9 mouse cellular contexts compared by ENCODE assay signal in genomic region chr7:48137216-48138077, GRCm38 (mm10). TPM values are rescaled to one million over a fixed set of nuclear protein-coding genes. Genes with fewer than 3 reads are reported as not detected.
DNase-seq lines count a peak whose midpoint lies in the region; ATAC-seq and TF ChIP-seq lines count a peak whose summit lies in the region.
"Had no signal": no experiment of that assay in that cellular context is flagged by ENCODE, and none has a peak within 500 bp of the region (broad histone marks: within the 10 kb centered on the region; RNA-seq: fewer than 3 reads in every experiment).

No protein-coding gene starts in this region.

- H3K79me2 ChIP-seq in myocyte (ENCODE audit: control insufficient read depth, insufficient read depth), result no peaks in the 10 kb centered on the region

- WGBS in heart, embryonic 16.5 days, result 2% methylated on average over 42 of the region's 52 CpGs
- WGBS in limb, embryonic 15.5 days, result 2% methylated on average over 52 of the region's 52 CpGs

- no peak for TF ChIP-seq POLR2A in myocyte (IDR thresholded peaks at IDR 0.05; ENCODE audit: insufficient read length, low read depth)

- intact Hi-C loops in gastrocnemius, postnatal 14 days (cut with DNase I; ENCODE audit: low total_unique reads), result no loop called here

- H3K36me3 ChIP-seq in heart, embryonic 16.5 days (ENCODE audit: control insufficient read depth, insufficient read depth), result no peaks in the 10 kb centered on the region
- H3K36me3 ChIP-seq in limb, embryonic 15.5 days, result no peaks in the 10 kb centered on the region
- no peaks in the 10 kb centered on the region for H3K36me3 ChIP-seq in myocyte (ENCODE audit: control insufficient read depth, insufficient read depth)

- 0 out of 2 replicates have a peak, but pooled peaks cover 2% of the 10 kb centered on the region for H3K9me3 ChIP-seq in heart, embryonic 16.5 days (replicated peaks; ENCODE audit: control insufficient read depth, low read length)
- H3K9me3 ChIP-seq in limb, embryonic 15.5 days, result no peaks in the 10 kb centered on the region

- H3K27ac ChIP-seq in heart, embryonic 16.5 days (ENCODE audit: low read length), result peak overlapping the region; percentile 83
- H3K27ac ChIP-seq in limb, embryonic 15.5 days, result peak overlapping the region; percentile 88

- H3K9ac ChIP-seq in heart, embryonic 16.5 days (ENCODE audit: low read length), result peak overlapping the region; percentile 77
- H3K9ac ChIP-seq in limb, embryonic 15.5 days, result peak overlapping the region; percentile 76

- peak; percentile 17 for DNase-seq in gastrocnemius, postnatal 14 days
- DNase-seq in gastrocnemius, postnatal 25 days, result no peak
- peak; percentile 81 for DNase-seq in CD4-positive, CD25-positive, alpha-beta regulatory T cell, adult 2 months (ENCODE audit: low read depth, low spot score)
- peak; percentile 8 for DNase-seq in c-Kit-positive CD71-negative TER-119-negative erythroid progenitor cells, embryonic 14.5 days (ENCODE audit: low read depth)
- peak; percentile 5 for DNase-seq in thymus, postnatal 25 days

- H3K4me3 ChIP-seq in heart, embryonic 16.5 days (ENCODE audit: low read length), result peak overlapping the region; percentile 74
- H3K4me3 ChIP-seq in limb, embryonic 15.5 days, result peak overlapping the region; percentile 58
- peak overlapping the region; percentile 37 for H3K4me3 ChIP-seq in myocyte

- H3K4me2 ChIP-seq in heart, embryonic 16.5 days (ENCODE audit: low read depth, low read length), result peak overlapping the region; percentile 97
- H3K4me2 ChIP-seq in limb, embryonic 15.5 days, result peak overlapping the region; percentile 84
- H3K4me2 ChIP-seq in myocyte (ENCODE audit: low read depth), result peak overlapping the region; percentile 94

- no peaks in the 10 kb centered on the region for H3K27me3 ChIP-seq in heart, embryonic 16.5 days (ENCODE audit: control insufficient read depth, insufficient read depth, low read length)
- no peaks in the 10 kb centered on the region for H3K27me3 ChIP-seq in limb, embryonic 15.5 days
- no peaks in the 10 kb centered on the region for H3K27me3 ChIP-seq in myocyte (ENCODE audit: control insufficient read depth, insufficient read depth, insufficient read length)
- H3K27me3 ChIP-seq: Patski had no signal

- H3ac ChIP-seq in myocyte (ENCODE audit: control insufficient read depth, insufficient read length), result peak overlapping the region; percentile 8

- peak; percentile 89 for ATAC-seq in heart, embryonic 16.5 days (replicated peaks; ENCODE audit: extremely low read depth, insufficient read depth, low FRiP score)
- peak; percentile 83 for ATAC-seq in limb, embryonic 15.5 days (ENCODE audit: insufficient number of reproducible peaks, low FRiP score, low TSS enrichment, low read depth)
- ATAC-seq: Patski had no signal

- H3K4me1 ChIP-seq in heart, embryonic 16.5 days (ENCODE audit: control insufficient read depth, insufficient read depth, low read length), result no peaks in the 10 kb centered on the region
- peaks cover 4% of the 10 kb centered on the region for H3K4me1 ChIP-seq in limb, embryonic 15.5 days

TF ChIP-seq in myocyte, 11 proteins besides CTCF, POLR2A, EP300 and RAD21:
- TF ChIP-seq CEBPB (IDR thresholded peaks at IDR 0.05; ENCODE audit: insufficient read depth, poor library complexity, severe bottlenecking), result no peak
- TF ChIP-seq TCF12 (IDR thresholded peaks at IDR 0.05; ENCODE audit: insufficient read depth, poor library complexity, severe bottlenecking), result no peak
- TF ChIP-seq REST (IDR thresholded peaks at IDR 0.05; ENCODE audit: insufficient read depth, insufficient read length), result no peak
- TF ChIP-seq POLR2AphosphoS2 (IDR thresholded peaks at IDR 0.05; ENCODE audit: insufficient read length, low read depth), result no peak
- TF ChIP-seq SRF (IDR thresholded peaks at IDR 0.05; ENCODE audit: control insufficient read depth, insufficient read length, low read depth), result no peak
- no peak for TF ChIP-seq MAX (IDR thresholded peaks at IDR 0.05; ENCODE audit: low read depth)
- TF ChIP-seq USF1 (IDR thresholded peaks at IDR 0.05; ENCODE audit: low read depth), result no peak
- TF ChIP-seq MYOD1 (IDR thresholded peaks at IDR 0.05; ENCODE audit: control insufficient read depth in 1 of 3, insufficient read length in 2 of 3, low read depth in 2 of 3), result no peak
TF ChIP-seq in myocyte: peak in this region for 0.

RNA-seq across cellular contexts. Expression of gene Mrgprb5, which starts 31.4 kb away (rescaled TPM):
- not detected for total RNA-seq in gastrocnemius, postnatal 14 days (2021)
- total RNA-seq in gastrocnemius, postnatal 25 days (2021), result not detected
- polyA plus RNA-seq in heart, embryonic 16.5 days (2015; fragmentation: Nextera tagmentation; extraction: Ambion mirVana), result not detected in 2 replicates
- polyA plus RNA-seq in limb, embryonic 15.5 days (2015; fragmentation: Nextera tagmentation; extraction: Ambion mirVana), result not detected in 2 replicates
- not detected for polyA plus RNA-seq in myocyte (2012; fragmentation: generic; extraction: Trizol)
- polyA plus RNA-seq: Patski had no signal
